Mouse (Mus musculus) testis, adult 2 months (tissue): ENCODE data around the gene Ppp1r3d.

Experiments used
- CTCF ChIP-seq: fragments of 200-500 bp; IDR thresholded peaks from 2 replicates; pipeline ENCODE4 v1.5.1; 2012; ENCODE audit warnings: low read depth, mild to moderate bottlenecking, inconsistent platforms, low read length, moderate library complexity; ENCODE audit not compliant: control insufficient read depth, insufficient read depth, insufficient replicate concordance
- POLR2A ChIP-seq: fragments of 200-500 bp; IDR thresholded peaks from 2 replicates; pipeline ENCODE4 v1.6.1; 2012; ENCODE audit warnings: low read depth, mild to moderate bottlenecking, inconsistent platforms, low read length, moderate library complexity; ENCODE audit not compliant: control insufficient read depth

GRCm38 (mm10) chr2:178415150-178415448 lies 827 bp upstream of the Ppp1r3d start:
- TF ChIP-seq CTCF (no peak), POLR2A (no peak)
